Mouse (Mus musculus): ENCODE data around the gene Parvg.
A peak's percentile ranks its signal among the peaks of the same experiment; 100 is the strongest.
"Not testable (repeated sequence)": the region's sequence is repeated elsewhere in the genome, so short reads cannot be mapped to it uniquely, and the experiment has no call there.

The Parvg gene

DNA sequence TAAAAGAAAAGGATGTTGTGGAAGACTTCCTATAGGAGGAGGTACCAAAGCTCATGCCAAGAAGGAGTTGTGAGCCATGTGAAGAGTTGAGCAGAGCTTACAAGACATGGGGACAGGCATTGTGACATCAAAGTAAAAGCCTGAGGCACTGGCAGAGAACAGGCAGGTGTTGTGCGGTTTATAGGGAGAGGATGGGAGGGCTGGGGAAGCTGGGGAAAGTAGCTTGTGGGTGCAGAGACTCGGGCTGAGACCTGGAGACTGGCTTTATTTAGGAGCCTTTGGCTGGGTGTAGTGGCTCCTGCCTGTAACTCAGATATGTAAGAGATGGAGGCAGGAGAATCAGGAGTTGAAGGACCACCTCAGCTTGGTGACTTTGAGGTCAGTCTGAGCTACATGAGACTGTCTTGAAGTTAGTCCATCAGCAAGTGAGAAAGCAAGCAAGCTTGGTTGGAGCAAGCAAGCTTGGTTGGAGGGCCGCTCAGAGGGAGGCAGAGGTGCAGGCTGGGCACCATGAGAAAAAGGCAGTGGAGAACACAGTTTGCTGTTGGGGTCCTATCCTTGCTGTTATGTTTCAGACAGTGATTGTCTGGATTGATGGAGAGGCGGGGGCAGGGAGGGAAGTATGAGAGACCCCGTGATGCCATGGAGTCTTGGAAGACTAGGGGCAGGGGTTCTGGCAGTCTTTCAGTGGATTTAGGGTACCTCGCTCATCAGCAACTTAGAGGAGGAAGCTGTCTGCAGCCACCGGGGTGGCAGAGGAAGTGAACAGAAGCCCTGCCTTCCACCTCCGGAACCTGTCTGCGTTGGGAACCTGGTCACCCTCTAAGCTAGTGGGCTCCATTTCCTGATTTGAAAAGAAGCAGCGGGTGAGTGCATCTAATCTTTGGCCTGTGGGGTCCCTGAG lies at the start of gene Parvg:
Parvg (plus strand) TSS at position 61 of the 904 bp plus-strand sequence.
- DNase-seq = no peak

DNA sequence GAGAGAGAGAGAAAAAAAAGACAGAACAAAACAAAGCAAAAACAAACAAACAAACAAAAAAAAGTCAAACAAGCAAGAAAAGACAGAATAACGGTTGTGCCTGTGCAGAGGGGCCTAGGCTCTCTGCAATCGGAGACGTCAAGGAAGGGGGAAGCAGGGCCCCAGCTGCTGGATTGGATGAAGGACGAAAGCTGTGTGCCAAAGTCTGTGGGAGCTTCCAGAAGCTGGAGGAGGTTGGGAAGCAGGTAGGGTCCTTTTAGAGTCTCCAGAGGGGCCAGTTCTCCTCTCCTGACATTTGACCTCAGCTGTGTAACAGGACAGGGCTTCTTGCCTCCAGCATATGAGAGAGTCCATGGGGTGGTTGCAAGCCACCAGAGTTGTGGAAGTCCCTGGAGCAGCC lies 47.8 kb upstream of the Parvg start:
- no peak for DNase-seq

DNA sequence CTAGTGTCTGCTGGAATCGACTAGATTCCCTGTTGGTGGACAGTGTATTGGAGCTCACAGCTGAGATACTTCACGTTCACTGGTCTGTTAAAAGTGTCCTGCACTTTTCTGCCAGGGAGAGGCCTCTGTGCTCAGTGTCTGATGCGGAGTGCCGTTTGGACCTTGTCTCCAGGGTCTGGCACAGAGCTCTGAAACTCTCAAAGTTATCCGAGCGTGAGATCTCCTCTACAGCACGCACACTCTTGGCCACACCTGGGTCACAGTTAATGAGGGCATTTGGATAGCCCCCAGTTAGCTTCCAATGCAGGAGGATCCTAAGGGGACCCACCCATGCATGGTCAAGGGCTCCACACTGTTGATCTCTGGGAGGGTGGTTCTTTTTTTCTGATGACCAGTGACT lies 45.7 kb upstream of the Parvg start:
- DNase-seq = peak; percentile 77

DNA sequence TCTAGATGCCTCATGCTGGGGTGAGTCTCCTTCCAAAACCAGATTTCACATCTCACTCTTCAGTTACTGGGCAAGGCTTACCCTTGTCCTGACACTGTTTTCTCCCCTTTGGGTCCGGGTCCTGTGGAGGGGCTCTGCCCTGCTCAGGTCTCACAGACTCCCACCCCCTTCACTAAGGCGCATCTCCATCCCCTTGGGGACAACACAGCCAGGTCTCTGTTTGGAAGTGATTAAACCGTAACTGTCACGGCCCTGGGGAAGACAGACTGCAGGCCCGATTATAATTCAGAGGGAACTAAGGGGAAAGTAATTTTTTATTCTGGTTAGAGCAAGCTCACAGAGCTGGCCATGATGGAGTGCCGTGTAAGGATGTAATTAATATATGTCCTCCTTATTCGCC lies 45.2 kb upstream of the Parvg start:
- DNase-seq = no peak

DNA sequence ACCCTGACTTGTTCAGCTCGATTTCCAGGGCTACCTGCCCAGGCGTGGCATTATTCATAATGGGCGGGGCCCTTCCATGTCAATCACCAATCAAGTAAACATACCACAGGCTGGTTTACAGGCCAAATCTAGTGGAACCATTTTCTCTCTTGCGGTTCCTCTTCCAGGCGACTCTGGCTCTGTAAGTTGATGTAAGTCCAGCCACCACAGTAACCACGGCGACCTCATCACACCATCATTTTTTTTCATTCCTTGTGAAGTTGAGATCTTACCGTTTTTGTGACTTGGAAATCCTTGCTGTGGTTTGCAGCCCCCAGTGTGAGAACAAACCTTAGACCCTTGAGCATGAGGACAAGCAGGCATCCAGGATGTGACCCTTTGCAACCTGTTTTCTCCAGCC lies 43.5 kb upstream of the Parvg start:
- DNase-seq = no peak

DNA sequence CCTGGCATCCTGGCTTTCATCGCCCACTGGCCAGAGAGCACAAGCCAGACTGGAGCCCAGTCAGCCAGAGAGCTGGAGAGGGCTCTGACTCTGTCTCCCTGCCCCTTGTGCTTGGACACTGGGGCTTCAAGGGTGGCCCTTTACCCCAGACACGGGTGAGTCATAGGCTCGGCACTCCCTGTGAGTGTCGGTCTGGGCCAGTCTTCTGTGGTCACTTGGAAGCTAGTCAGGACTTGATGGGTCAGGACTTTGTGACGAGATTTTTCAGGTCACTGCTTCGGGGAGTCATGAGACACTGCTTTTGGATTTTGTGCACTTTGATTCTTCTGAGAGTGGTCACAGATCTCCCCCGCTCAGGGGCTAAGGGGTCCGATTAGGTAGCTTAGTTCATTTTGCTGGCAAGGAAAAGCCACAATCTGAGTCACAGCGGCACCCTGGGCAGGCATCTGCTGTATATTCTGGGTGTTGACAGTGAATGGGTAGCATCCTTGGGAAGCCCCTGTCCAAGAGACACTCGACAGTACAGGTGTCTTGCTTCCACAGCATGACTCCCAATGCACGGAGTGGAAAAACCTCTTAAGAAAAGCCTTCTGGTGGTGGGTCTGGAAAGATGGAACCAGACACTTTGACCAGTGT lies 43.0 kb upstream of the Parvg start:
- peak; percentile 44 for DNase-seq

DNA sequence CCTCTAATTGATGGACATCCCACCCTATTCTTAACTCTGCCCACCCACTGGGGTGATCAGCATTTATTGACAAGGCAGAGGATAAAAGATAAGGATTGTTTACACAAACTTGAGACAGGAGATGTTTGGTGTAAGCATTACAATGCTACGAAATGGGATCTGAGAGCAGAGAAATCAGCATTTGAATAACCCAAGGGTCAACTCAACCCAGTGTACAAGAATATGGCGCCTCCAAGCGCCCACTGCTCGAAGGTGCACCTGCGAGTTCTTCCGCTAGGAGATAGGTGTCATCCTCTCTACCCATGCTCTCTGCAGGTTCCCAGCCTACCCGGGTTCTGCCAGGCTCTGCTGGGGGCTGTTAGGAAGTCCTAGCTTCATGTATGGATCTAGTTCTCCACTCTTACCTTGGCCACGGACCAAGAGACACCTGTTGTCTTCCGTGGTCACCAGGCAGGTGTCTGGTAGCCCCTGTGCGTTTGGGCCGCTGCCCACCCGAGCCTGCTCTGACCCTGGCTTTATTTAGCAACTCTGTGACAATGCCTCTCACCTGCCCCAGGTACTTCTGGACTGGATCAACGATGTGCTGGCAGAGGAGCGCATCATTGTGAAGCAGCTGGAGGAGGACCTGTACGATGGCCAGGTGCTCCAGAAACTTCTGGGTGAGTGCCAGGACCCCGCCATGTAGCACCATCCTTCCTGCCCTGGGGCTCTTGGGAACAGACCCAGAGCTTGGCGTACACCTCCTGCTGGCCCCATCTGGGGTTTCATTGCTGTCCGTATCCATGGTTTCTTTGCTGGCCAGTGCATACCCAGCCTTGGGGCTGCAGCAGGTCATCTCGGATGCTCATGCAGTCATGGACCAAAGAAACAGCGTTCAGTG lies 41.4 kb upstream of the Parvg start:
- DNase-seq = no peak

DNA sequence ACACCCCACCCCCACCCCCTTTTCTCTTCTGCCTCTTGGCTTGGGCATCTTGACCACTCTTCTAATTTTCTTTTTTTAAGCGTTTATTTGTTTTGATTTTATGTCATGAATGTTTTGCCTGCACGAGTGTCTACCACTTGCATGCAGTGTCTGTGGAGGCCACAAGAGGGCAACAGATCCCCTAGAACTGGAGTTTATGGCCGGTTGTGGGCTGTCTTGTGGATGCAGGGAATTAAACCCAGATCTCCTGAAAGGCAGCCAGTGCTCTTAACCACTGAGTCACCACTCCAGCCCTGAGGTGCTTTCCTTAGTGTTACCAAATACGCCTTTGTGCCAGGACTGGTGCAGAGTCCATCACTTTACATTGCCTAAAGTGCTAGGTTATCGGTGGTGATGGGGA lies 39.8 kb upstream of the Parvg start:
- DNase-seq = no peak

DNA sequence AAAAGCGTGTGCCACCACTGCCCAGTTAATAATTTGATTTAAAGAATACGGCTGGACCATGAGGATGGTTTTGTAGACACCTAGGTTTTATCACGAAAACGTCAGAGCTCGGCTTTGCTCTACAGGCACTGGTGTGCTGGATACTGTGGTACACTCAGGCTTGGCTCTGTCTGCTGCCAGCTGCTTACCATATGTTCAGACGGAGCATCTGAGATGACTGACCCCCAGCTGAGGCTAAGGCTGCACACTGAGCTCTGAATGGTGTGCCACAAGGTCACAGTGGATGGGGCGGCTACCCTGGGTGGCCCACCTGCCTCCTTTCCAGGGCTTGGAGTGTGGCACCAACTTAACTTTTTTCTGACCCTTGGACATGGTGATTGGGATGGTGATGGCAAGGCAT lies 38.4 kb upstream of the Parvg start:
- no peak for DNase-seq

DNA sequence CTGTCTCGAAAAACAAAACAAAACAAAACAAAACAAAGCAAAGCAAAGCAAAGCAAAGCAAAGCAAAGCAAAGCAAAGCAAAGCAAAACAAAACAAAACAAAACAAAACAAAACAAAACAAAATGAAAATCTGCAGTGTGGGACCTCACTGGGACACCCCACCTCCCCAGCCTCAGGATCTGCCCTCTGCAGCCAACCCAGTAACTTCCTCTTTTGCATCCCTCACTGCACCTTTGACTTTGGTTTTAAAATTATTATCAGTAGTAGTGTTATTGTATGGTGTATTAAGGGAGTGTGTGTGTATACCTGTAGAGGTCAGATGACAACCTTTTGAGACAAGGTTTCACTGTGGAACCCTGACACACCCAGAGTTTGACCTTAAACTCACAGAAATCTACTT lies 34.9 kb upstream of the Parvg start:
- not testable (repeated sequence) for DNase-seq

DNA sequence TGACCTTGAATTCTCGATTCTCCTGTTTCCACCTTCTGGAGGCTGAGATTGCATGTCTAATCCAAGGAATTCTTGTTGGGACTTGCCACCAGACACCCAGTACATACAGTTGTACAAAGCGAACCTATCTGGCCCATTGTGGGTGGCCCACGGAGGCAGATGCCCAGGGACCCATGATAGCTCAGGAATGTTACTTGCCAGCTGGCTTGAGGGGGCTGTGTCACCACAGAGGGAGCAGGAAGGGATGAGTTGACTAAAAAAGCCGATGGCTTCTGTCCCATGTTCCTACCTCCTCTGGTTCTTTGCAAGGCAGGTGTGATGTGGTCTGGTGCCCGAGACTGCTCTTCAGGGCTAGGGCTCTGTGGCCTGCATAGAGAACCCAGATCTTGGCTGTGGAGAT lies 32.7 kb upstream of the Parvg start:
- no peak for DNase-seq

DNA sequence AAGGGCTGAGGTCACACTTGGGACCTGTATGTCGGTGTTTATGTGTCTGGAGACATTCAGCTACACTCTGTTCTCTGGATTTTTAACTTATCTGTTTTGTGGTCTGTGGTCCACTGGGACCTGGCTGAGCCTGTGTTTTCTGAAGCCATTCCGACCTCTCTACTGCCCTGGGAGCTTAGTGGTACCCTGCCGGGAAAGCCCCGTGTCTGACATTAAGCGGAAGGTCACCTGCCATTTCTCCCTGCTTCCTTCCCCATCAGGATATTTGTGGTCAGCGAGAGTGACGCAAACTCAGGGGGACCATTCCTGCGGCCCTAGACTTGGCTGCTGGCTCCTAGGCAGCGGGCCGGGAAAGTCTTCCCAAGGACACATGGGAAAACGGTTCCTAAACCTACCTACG lies 30.2 kb upstream of the Parvg start:
- no peak for DNase-seq

DNA sequence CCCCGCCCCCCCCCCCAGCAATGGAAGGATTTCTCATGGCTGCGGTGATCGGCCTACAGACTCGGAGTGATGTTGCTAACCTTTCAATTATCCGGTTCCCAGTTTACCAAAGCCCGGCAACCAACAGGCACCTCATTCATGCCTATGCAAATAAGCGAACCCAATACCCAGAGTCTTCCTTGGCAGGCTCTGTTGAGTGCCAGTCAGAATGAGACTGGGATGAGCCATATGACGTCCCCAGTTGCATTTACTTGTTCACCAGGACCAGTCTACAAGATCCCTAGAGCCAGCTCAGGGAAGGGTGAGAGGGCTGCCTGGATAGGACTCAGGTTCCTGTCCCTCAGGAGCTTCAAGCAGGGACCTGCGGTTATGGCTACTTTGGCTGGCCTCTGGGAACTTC lies 29.4 kb upstream of the Parvg start:
- DNase-seq = no peak

DNA sequence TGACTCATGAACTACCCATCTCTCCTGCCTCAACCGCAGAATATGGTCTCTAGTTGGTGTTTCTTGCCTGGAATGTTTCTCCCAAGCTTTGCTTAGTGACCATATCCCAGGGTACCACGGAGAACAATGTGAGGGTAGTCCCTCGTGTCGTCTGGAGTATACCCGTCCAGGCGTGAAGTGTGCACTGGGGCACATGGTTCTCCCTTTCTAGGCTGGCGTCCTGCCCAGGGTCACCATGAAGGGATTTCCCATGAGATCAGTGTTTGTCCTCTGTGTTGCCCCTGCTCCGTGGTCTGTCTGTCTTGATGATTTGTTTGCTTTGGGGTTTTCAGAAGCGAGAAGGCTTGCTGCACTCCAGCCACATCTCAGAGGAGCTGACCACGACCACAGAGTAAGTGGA lies 28.6 kb upstream of the Parvg start:
- no peak for DNase-seq

DNA sequence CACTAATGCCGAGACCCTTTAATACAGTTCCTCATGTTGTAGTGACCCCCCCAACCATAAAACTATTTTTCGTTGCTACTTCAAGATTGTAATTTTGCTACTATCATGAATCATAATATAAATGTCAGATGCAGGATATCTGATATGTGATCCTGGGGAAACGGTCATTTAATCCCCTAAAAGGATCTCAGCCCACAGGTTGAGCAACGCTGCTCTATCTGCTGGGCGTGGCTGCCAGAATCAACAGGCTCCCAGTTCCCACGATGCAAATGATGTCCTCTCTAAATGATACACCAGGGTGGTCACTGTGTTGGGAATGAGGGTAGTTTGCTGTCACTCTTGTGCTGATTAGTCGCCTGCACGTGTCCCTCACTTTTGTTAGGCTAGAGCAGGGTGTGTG lies 26.4 kb upstream of the Parvg start:
- DNase-seq = no peak

DNA sequence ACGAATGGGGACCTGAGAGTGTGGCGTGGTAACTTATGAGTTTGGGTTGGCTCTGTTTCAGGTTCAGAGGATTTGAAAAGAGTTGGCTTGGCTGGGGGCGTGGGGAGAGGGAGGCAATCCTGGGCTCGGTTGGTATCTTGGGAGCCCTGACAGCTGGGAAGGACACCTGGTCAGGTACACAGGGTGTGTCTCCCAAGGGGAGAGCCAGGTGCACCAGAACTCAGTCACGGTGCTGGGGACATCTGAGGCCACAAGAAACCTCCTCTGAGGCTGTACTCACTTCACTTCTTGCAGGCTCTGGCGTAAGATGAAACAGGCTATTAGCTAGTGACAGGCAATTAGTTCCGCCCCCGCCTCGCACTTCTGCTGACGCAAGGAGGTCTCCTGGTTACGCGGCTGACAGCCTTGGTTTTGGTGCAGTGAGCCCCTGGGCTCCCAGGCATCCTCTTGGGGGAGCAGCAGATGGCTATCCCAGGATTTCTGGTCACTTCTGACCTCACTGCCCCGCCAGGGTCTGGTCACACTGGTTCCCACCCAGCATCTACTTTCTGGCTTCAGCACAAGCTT lies 24.9 kb upstream of the Parvg start:
- DNase-seq = no peak

DNA sequence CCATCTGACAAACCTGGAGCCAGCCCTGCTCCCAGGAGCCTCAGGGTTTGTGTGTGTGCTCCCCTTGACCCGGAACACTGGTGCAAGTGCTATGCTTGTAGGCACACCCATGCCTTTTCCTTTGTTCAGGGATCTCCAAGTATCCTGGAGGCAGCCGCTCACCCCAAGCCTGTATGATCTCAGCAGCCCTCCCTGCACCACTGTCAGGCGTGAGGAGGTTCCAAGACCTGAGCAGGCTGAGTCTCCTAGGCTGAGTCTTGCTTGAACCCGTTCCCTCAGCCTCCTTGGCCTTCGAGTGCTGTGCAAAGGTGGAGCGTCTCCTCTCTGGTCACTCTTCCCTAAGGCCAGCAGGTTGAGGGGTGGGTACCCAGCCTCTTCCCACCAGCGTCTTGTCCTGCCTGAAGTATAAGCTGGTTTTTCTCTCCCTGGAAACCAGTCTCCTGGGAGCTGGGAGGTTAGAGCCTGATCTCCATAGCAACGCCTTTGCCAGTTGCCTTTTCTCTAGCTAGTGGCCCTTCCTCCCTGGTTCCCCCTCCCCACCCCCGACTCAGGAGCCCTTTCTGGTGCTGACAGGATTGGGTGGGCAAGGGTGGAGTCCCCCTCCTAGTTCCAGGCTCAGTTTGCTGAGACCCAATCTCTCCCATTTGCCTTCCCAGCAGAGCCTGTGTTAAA lies 24.0 kb upstream of the Parvg start:
- DNase-seq = no peak

DNA sequence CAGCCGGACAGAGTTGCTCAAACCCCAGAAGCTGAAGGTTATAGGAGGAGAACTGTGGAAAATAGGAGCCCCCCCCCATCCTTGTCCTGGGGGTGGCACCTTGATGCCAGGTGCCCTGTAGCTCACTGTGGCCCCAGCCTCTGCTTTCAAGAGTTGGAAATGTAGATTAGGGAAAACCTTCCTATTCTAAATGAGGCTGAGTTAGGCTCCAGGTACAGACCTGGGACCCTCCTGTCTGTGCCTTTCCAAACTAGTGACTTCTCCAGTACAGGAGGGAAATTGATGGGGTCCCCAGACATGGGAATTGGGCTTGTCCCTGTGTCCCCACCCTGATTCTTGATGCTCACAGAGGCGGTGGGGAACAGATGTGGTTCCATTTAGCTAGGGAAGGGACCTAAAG lies 23.2 kb upstream of the Parvg start:
- no peak for DNase-seq

DNA sequence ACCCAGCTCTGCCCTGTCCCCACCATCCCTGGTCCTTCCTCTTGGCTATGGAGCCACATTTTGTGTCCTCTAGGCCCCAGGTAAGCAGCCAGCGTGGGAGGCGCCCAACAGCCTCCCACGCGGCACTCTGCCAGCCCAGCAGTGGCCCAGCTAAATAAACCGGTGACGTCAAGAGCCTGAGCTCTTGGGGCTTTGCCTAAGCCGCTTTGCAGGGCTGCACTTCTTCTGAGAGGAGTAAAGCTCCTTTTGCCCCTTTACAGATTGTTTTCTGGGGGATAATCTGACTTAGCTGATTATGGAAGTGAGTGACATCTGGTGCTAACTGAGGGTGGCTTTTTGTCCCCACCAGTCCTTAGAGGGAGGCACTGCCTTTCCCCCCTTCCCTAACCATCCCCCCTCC lies 22.8 kb upstream of the Parvg start:
- DNase-seq = no peak

DNA sequence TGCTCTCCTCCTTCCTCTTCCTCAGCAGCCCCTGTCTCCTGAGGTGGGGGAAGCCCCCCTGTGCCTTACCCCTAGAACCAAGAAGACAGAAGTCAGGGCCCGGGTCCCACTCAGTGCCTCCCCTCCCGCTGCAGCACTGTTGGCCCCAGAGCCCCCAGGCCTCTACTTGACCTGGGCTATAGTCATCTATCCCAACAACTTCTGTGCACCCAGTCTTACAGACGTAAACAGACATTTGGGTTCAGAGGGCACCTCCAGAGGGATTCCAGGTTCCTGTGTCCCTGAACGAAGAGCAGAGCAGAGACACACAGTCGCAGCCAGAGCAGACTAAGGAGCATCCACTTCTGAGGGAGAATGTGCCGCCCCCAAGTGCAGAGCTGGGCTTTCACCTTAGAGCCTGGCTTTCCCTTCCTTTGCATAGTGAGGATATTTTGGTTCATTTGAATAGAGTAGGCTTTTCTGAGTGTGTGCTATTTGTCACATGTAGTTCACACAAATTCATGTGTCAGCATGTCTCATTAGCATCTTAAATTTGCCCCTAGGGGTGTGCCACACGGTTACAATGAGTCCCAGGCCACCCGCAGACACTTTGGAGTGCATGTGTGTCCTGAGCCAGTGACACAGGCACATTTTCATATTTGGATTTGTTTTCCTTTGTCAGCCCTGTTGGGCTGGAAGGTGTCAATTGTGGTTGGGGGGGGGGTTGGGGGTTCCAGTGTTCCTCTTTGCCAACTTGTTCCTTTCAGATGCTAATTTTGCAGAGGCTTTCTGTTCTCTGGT lies 22.0 kb upstream of the Parvg start:
- DNase-seq = no peak

DNA sequence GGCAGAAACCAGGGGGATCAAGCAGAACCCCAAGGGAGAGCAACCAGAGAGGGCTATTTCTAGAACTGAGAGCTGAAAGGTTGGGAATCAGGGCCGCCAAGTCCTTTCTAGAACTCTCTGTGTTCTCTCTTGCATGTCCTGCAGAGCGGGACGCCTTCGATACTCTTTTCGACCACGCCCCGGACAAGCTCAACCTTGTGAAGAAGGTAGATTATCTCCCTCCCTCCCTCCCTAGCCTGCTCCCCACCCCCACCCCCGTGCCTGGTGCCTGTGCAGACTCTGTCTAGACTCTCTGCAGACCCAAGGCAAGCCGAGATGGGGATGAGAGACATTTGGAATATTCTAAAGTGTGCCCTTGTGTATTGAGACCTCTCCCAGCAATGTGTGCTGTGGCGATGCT lies 20.6 kb upstream of the Parvg start:
- no peak for DNase-seq

DNA sequence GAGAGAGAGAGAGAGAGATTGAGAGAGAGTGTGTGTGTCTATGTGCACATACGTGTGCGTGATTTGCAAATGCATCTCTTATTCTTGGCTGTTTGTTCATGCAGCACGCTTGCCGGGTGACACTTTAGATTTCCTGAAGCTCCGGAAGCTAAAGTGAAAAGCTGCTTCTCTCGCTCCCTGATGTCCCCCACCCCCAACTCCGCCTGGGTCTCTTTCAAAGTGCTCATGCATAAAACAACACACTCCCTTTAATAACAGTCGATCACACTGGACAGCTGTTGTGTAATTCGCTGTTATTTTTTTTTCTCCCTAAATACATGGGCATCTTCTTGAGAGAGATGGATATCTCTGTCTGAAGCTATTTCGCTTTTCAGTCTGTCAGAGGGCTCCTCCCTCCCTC lies 18.5 kb upstream of the Parvg start:
- DNase-seq = no peak

Measured in kidney, adult 11 months (tissue).